Mouse (Mus musculus) cortical plate, adult 2 months (tissue): ENCODE results near the gene Auts2. TPM values are rescaled to one million over a fixed set of nuclear protein-coding genes. Genes with fewer than 3 reads are reported as not detected.

Source experiments
- H3K27ac ChIP-seq: fragments of 200-500 bp; 2 replicates; pipeline ENCODE4 v1.5.1; 2012; ENCODE audit warnings: low read length, control low read depth, inconsistent platforms; ENCODE audit not compliant: insufficient read depth
- H3K4me1 ChIP-seq: fragments of 200-500 bp; 2 replicates; pipeline ENCODE4 v1.6.1; 2011; ENCODE audit warnings: low read length; ENCODE audit not compliant: control insufficient read depth, insufficient read depth
- H3K4me3 ChIP-seq: fragments of 200-500 bp; 2 replicates; pipeline ENCODE4 v1.5.1; 2011; ENCODE audit warnings: mild to moderate bottlenecking, low read length, control low read depth; ENCODE audit not compliant: insufficient read depth
- CTCF ChIP-seq: fragments of 200-500 bp; IDR thresholded peaks from 2 replicates; pipeline ENCODE4 v1.5.1; 2011; ENCODE audit warnings: mild to moderate bottlenecking, control low read depth, low read length; ENCODE audit not compliant: insufficient read depth; ENCODE audit errors: extremely low read depth
- POLR2A ChIP-seq: fragments of 200-500 bp; IDR thresholded peaks from 2 replicates; pipeline ENCODE4 v1.6.1; 2011; ENCODE audit warnings: mild to moderate bottlenecking, low read length, control low read depth; ENCODE audit not compliant: insufficient read depth; ENCODE audit errors: extremely low read depth
- polyA plus RNA-seq: library from polyadenylated mRNA; depleted of rRNA; stranded (reverse); fragments of >200 nt; gene quantifications from 2 replicates; pipeline ENCODE4 v1.2.3, GENCODE M21; 2012

Auts2 gene
- polyA plus RNA-seq, 1 experiment = 29.7 TPM

DNA sequence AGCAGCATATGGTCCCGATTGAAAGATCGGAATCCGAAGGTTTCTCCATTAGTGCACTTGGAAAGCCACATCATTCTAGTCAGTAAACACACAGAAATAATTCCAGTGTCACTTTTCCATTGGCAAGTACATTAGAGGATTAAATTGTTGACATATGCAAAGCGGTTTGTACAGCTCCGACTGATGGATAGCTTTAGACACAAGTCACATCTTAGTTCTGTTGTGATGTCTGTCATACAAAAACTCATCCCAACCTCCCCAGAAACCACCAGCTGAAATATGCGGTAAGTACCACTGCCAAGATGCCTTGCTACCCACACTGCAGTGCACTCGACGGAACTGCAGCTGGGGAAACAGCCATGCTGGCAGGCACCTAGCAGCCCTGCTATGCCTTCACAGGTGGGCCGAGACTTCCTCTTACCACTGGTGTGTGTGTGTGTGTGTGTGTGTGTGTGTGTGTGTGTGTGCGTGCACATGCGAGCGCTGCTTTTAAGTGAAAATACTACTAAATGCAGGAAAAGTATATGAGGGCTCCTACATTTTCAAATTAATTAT, 322.7 kb downstream of the Auts2 start:
- no peak overlapping the region for H3K4me3 ChIP-seq
- H3K4me1 ChIP-seq = no peaks in the 10 kb centered on the region; the same call in 1 of the 2 replicates
- no peak for TF ChIP-seq POLR2A
- no peak for TF ChIP-seq CTCF
- no peak overlapping the region for H3K27ac ChIP-seq

DNA sequence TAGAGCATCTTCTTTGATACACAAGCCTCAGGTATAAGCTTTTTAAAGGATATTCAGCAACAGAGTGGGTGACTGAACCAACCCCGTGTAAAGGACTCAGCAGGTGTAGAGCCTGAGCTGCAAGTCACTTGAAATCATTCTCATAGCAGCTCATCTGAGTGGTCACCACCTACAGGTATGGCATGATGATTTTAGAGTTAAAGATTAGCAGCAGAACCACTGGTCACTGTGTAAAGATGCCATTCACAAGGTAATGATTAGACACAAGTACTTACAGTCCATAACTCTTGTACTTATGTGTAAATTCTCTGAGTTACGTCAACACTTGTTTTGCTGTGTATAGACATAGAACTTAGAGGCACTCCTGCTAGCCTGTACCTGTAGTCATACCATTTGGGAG, 327.0 kb downstream of the Auts2 start:
- H3K4me3 ChIP-seq = no peak overlapping the region
- H3K27ac ChIP-seq = no peak overlapping the region
- H3K4me1 ChIP-seq = no peaks in the 10 kb centered on the region; the same call in 1 of the 2 replicates
- TF ChIP-seq POLR2A = no peak
- TF ChIP-seq CTCF = no peak

DNA sequence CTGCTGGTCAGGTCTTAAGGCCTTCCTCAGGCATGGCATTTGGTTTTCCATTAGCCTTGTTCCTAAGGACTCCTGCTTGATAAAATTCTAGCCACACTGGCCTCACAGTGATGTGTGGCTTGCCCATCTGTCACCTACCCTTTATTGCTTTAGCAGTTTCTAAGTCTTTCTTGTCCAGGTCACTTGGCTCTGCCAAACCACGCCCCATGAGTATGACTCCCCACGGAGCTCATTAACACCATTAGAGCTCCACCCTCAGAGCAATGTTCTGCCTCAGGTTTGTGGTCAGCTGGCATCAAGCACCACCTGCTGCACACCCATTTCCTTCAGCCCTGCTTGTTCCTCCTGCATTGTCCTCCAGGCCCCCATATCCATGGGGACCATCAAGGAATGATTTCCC, 330.7 kb downstream of the Auts2 start:
- H3K4me1 ChIP-seq = peaks cover 4% of the 10 kb centered on the region; the same call in 1 of the 2 replicates
- TF ChIP-seq POLR2A = no peak
- TF ChIP-seq CTCF = no peak

DNA sequence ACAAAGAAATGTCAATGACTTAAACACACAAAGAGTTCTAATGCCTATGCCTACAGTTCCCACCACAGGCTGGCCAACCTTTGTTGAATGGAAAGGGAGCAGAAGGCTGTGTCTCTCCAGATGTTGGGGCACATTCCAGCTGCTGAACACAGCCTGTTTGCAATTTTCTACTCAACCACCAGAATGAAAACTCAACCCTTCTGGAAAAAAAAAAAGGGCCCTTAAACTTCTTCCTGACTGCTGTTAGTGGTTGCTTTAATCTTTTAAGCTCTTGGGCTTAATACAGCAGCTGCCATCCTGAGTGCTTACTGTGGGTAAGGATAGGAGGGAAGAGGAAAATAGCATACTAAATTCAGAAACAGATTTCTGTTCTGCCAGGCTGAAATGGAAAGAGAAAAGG, 333.4 kb downstream of the Auts2 start:
- H3K4me3 ChIP-seq = no peak overlapping the region
- no peak overlapping the region for H3K27ac ChIP-seq
- peaks cover 7% of the 10 kb centered on the region for H3K4me1 ChIP-seq
- TF ChIP-seq POLR2A (no peak), CTCF (no peak)

More for the DNA sequence above, 330.7 kb downstream of the Auts2 start:
- H3K4me3 ChIP-seq = no peak overlapping the region
- no peak overlapping the region for H3K27ac ChIP-seq

DNA sequence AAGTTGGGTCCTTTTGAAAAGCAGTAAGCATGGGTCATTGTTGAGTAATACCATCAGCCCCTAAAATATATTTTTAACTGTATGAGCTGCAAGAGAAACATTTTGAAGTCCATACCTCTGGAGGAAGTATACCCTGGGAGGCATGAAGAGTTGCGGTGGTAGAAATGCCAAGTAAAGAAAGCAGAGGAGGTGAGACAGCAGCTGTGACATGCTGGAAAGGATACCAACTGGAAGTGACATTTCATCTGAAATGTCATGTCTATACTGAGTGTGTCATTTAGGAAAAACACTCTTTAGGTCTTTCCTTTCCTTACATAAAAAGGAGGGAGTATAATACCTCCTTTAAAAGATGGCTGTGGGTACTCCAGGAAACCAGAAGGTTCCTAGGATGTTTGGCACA, 336.9 kb downstream of the Auts2 start:
- H3K4me1 ChIP-seq = peaks cover 12% of the 10 kb centered on the region
- no peak overlapping the region for H3K27ac ChIP-seq
- no peak overlapping the region for H3K4me3 ChIP-seq
- TF ChIP-seq POLR2A = no peak

DNA sequence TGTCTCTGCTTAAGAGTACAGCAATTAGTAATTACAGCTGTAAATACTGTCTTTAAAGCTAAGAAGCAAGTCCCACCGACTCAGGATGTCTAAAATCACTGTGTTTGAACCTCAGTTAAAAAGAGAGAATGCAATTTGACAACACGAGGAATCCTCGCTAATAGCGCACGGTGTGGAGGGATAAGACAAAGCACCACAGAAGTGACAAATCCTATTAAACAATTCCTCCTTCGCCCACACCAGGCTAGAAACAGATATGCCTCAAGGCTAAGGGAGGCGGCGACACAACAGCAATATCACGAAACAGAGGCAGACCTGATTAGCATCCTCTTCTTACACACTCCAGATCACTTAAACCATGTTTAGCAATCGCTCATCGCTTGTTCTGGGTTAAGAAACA, 339.3 kb downstream of the Auts2 start:
- Histone ChIP-seq H3K27ac (no peak overlapping the region), H3K4me3 (no peak overlapping the region), H3K4me1 (peaks cover 11% of the 10 kb centered on the region)
- TF ChIP-seq CTCF = no peak

DNA sequence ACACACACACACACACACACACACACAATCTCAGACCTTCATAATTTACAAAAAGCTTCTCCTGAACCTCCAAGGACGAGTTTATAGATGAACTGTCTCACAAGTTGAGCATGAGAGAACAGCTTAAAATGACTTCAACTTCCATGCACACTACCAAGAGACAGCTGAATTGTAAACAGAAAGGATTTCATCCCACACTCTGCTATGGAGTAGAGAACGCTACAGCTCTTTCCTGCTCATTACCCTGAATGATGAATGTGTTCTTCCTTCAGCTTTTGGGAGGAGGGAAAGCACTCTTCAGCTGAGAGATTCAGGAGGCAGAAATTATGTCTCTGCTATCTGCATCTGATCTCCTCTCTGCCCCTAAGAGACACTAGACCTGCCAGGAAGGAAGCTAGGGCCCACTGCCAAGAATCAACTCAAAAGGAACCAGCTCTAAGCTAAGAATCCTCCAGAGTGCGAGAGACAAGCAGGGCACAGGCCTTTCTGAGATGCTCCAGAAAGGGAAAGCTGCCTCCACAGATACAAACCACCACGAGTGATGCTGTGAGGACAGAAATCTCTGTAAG, 342.0 kb downstream of the Auts2 start:
- H3K27ac ChIP-seq = no peak overlapping the region
- TF ChIP-seq CTCF = no peak
- no peak for TF ChIP-seq POLR2A
- H3K4me3 ChIP-seq = no peak overlapping the region
- peaks cover 8% of the 10 kb centered on the region; the same call in 1 of the 2 replicates for H3K4me1 ChIP-seq

DNA sequence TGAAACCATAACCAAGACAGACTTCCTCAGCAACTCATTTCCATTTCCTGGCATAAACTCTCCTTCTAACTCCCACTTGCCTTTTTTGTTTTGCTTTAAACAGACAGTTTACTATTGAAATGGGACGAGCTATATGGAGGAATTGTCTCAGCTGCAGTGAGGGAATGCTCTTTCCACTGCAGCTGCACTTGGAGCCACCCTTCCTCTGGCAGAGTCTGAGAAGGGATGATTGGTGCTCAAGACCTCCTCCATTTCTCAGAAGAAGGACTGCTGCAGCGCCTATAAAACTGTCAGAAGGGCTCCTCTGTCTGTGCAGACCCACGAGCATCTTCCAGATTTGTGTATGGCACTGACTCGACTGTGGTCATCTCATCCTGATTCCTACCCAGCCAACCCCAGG, 342.5 kb downstream of the Auts2 start:
- no peak overlapping the region for H3K27ac ChIP-seq
- peaks cover 8% of the 10 kb centered on the region; the same call in 1 of the 2 replicates for H3K4me1 ChIP-seq
- no peak overlapping the region for H3K4me3 ChIP-seq
- TF ChIP-seq CTCF = no peak
- no peak for TF ChIP-seq POLR2A

DNA sequence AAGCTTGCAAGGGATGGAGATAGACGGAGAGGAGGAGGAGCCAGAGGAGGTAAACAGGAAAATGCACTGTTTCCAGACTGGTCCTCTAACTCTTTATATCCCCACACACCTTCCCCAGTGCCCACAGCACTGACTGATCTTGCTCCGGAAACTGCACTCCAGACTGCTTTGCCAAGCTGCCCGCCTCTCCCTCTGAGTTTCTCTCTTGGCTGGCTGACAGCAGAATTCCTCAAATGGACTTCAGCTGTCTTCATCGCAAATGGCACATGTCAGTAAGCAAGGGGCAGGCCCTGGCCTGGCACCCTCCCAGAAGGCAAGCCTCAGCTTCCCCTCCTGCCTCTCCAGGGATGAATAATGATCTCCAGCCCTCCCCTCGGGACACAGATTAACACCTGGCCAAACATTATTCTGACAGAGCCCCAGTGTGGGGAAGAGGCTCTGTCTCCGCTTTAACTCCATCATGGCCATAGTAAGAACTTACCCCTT, 348.1 kb downstream of the Auts2 start:
- Histone ChIP-seq H3K4me3 (no peak overlapping the region), H3K4me1 (peaks cover 3% of the 10 kb centered on the region; the same call in 1 of the 2 replicates), H3K27ac (no peak overlapping the region)
- TF ChIP-seq CTCF (no peak), POLR2A (no peak)

DNA sequence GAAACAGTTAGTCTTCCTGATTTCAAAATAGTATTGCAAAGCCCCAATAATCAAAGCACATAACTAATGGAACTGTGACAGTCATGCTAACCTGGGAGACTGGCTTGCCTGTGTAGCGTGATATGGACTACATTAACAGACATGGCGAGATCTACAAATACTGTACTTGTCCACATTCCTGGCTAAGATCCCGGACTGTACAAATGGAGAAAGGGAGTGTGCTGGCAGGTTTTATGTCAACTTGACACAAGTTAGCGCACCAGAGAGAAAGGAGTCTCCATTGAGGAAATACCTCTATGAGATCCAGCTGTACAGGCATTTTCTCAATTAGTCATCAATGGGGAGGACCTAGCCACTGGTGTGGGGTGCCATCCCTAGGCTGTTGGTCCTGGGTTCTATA, 353.0 kb downstream of the Auts2 start:
- Histone ChIP-seq H3K4me3 (no peak overlapping the region), H3K4me1 (peaks cover 3% of the 10 kb centered on the region; the same call in 1 of the 2 replicates), H3K27ac (no peak overlapping the region)
- no peak for TF ChIP-seq POLR2A
- TF ChIP-seq CTCF = no peak
